Mouse (Mus musculus): ENCODE data around the gene Scel.

GRCm38 (mm10) chr14:103498199-103498598 lies 14.9 kb upstream of the Scel start:
- TF ChIP-seq POLR2A (IDR thresholded peaks at IDR 0.05; ENCODE audit: insufficient read length, low read depth) (no peak), POLR2AphosphoS2 (IDR thresholded peaks at IDR 0.05; ENCODE audit: insufficient read length, low read depth) (no peak), CEBPB (IDR thresholded peaks at IDR 0.05; ENCODE audit: insufficient read depth, poor library complexity, severe bottlenecking) (no peak), E2F4 (IDR thresholded peaks at IDR 0.05; ENCODE audit: insufficient read depth) (no peak), MAX (IDR thresholded peaks at IDR 0.05; ENCODE audit: low read depth) (no peak)
